Mouse (Mus musculus) olfactory bulb, adult 2 months (tissue): ENCODE measurements at regions not wholly inside any gene's neighbourhood (a gene's known extent, or its start where the extent isn't known, plus 50 kb on each side); places are given as distances from the start of the nearest gene placed in this dataset.

Source experiments
- H3K27ac ChIP-seq: fragments of 200-500 bp; 2 replicates; pipeline ENCODE4 v1.5.1; 2012; ENCODE audit warnings: low read depth, low read length; ENCODE audit not compliant: insufficient read depth
- H3K4me1 ChIP-seq: fragments of 200-500 bp; 2 replicates; pipeline ENCODE4 v1.6.1; 2012; ENCODE audit warnings: low read length; ENCODE audit not compliant: control insufficient read depth, insufficient read depth
- H3K4me3 ChIP-seq: fragments of 200-500 bp; 2 replicates; pipeline ENCODE4 v1.5.1; 2012; ENCODE audit warnings: mild to moderate bottlenecking, low read depth, low read length, moderate library complexity; ENCODE audit not compliant: insufficient read depth
- CTCF ChIP-seq: fragments of 200-500 bp; IDR thresholded peaks from 2 replicates; pipeline ENCODE4 v1.5.1; 2012; ENCODE audit warnings: low read depth, mild to moderate bottlenecking, low read length, moderate library complexity; ENCODE audit not compliant: insufficient read depth
- POLR2A ChIP-seq: fragments of 200-500 bp; IDR thresholded peaks from 2 replicates; pipeline ENCODE4 v1.6.1; 2012; ENCODE audit warnings: mild to moderate bottlenecking, low read depth, low read length, moderate library complexity; ENCODE audit not compliant: insufficient read depth
- WGBS: fragments of 180-500 bp; shearing (Covaris S2); methylation state at CpG from one replicate; pipeline ENCODE4 v1.1.7; 2018; 5-methylcytosine and 5-hydroxymethylcytosine counted together

- H3K4me3 ChIP-seq: no peak overlapping the region
- TF ChIP-seq POLR2A (no peak), CTCF (no peak)
- H3K27ac ChIP-seq: no peak overlapping the region
- 82% methylated on average over 1 of the region's 1 CpGs for WGBS
- peaks cover 2% of the 10 kb centered on the region for H3K4me1 ChIP-seq
These were observed 1402.9 kb upstream of the A1bg start for GRCm38 (mm10) chr15:62325451-62326290.

DNA sequence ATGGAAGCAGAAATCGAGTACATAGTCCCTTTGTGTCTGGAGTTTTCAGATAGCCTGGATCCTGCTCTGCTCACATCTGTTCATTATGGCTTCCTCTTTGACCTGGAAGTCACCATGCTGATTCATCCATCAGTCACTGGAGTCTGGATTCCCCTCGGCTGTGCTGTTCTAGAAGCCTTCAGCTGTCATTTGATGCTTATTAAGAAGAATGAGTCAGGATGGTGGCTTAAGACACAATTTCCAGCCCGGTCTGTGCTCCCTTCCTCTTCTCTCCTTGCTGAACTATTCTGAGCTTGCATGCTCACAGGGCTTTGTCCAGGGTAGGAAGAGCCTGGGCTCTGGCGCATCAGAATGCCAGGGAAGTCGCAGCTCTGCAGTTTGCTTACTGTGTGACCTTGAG, 1398.2 kb upstream of the A1bg start:
- no peak for TF ChIP-seq POLR2A
- 85% methylated on average over 5 of the region's 5 CpGs for WGBS
- no peak overlapping the region for H3K27ac ChIP-seq

GRCm38 (mm10) chr15:62314449-62314848, 1391.6 kb upstream of the A1bg start:
- Histone ChIP-seq H3K27ac (no peak overlapping the region), H3K4me1 (no peaks in the 10 kb centered on the region), H3K4me3 (no peak overlapping the region)
- TF ChIP-seq POLR2A (no peak), CTCF (no peak)
- WGBS: 54% methylated on average over 2 of the region's 2 CpGs

More for the DNA sequence above, 1398.2 kb upstream of the A1bg start:
- H3K4me3 ChIP-seq: no peak overlapping the region
- H3K4me1 ChIP-seq: no peaks in the 10 kb centered on the region

DNA sequence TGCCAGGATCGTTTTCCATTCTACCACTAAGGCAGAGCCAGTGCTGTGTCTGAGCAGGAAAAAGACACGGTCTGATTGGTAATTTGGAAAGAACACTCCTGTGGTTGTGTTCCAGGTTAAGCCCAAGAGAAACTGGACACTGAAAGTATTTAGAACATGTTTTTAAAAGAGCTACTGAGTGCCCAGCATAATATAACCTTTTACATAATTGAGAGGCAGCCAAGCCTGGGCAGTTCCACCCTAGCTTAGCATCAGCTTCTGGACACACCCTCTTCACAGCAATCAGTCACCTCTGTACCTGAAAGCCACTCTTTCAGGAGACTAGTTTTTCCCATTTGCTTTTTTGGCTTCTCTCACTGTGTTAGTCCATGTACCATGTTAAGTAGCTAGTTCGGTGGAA, 1379.4 kb upstream of the A1bg start:
- TF ChIP-seq POLR2A (no peak), CTCF (no peak)
- no peaks in the 10 kb centered on the region for H3K4me1 ChIP-seq
- no peak overlapping the region for H3K27ac ChIP-seq
- H3K4me3 ChIP-seq: no peak overlapping the region
- WGBS: 81% methylated on average over 3 of the region's 3 CpGs

GRCm38 (mm10) chr15:62301567-62301966, 1378.8 kb upstream of the A1bg start:
- 88% methylated on average over 3 of the region's 3 CpGs for WGBS
- H3K4me1 ChIP-seq: no peaks in the 10 kb centered on the region
- H3K4me3 ChIP-seq: no peak overlapping the region
- no peak overlapping the region for H3K27ac ChIP-seq
- TF ChIP-seq POLR2A (no peak), CTCF (no peak)

DNA sequence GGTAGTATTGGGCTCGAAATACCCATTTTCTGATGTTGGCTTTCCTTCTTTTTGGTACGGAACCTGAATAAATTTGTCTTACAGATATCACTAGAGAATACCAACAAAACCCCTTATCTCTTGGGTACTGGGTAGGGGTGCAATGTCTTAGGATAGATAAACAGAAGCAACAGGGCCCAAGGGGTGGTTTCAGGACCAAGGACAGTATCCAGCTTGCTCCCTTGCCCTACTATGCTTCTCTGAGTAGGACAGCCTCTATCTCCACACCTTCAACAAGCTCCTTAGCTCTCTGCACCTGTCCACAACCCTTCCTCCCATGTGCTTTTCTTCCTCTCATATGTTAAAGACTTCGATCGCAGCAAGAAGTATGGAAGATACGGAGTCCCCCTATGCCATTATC, 1374.3 kb upstream of the A1bg start:
- WGBS: over 99% methylated on average over 5 of the region's 5 CpGs
- no peak overlapping the region for H3K4me3 ChIP-seq
- TF ChIP-seq CTCF: no peak
- no peak for TF ChIP-seq POLR2A
- no peak overlapping the region for H3K27ac ChIP-seq
- peaks cover 5% of the 10 kb centered on the region; the same call in 1 of the 2 replicates for H3K4me1 ChIP-seq

- H3K4me1 ChIP-seq: peaks cover 5% of the 10 kb centered on the region; the same call in 1 of the 2 replicates
- no peak overlapping the region for H3K27ac ChIP-seq
- TF ChIP-seq CTCF: no peak
- TF ChIP-seq POLR2A: no peak
- H3K4me3 ChIP-seq: no peak overlapping the region
- WGBS: 47% methylated on average over 8 of the region's 8 CpGs
These were observed 1372.6 kb upstream of the A1bg start for GRCm38 (mm10) chr15:62295233-62295927.

- Histone ChIP-seq H3K4me1 (peaks cover 5% of the 10 kb centered on the region; the same call in 1 of the 2 replicates), H3K4me3 (no peak overlapping the region), H3K27ac (no peak overlapping the region)
- TF ChIP-seq CTCF: no peak
- no peak for TF ChIP-seq POLR2A
- 43% methylated on average over 3 of the region's 3 CpGs for WGBS
These were observed 1372.0 kb upstream of the A1bg start for GRCm38 (mm10) chr15:62294786-62295185.

GRCm38 (mm10) chr15:62292876-62293275, 1370.1 kb upstream of the A1bg start:
- no peak overlapping the region for H3K4me3 ChIP-seq
- 95% methylated on average over 3 of the region's 3 CpGs for WGBS
- H3K4me1 ChIP-seq: peaks cover 5% of the 10 kb centered on the region; the same call in 1 of the 2 replicates
- TF ChIP-seq POLR2A: no peak
- TF ChIP-seq CTCF: no peak
- no peak overlapping the region for H3K27ac ChIP-seq
